Mouse (Mus musculus): Measurements from ENCODE around the gene Pygo2. TPM values are rescaled to one million over a fixed set of nuclear protein-coding genes. Genes with fewer than 3 reads are reported as not detected.

The Pygo2 gene
- polyA plus RNA-seq, 1 experiment = 45.4 TPM

- TF ChIP-seq POLR2A (IDR thresholded peaks at IDR 0.05; ENCODE audit: borderline replicate concordance, control insufficient read depth, low read depth, low read length) (no peak), CTCF (IDR thresholded peaks at IDR 0.05; ENCODE audit: control insufficient read depth, insufficient read depth, low read length) (no peak)
- no peak overlapping the region for H3K27ac ChIP-seq (ENCODE audit: control insufficient read depth, insufficient read depth, low read depth, low read length, poor library complexity)
- peaks cover 4% of the 10 kb centered on the region; the same call in 1 of the 2 replicates for H3K4me1 ChIP-seq (ENCODE audit: control insufficient read depth, insufficient read depth, low read length)
- no peak overlapping the region for H3K4me3 ChIP-seq (replicated peaks; ENCODE audit: control insufficient read depth, low read depth, low read length)
- 70% methylated on average over 1 of the region's 1 CpGs for WGBS
Observed at GRCm38 (mm10) chr3:89451916-89452315, 21.9 kb downstream of the Pygo2 start.

DNA sequence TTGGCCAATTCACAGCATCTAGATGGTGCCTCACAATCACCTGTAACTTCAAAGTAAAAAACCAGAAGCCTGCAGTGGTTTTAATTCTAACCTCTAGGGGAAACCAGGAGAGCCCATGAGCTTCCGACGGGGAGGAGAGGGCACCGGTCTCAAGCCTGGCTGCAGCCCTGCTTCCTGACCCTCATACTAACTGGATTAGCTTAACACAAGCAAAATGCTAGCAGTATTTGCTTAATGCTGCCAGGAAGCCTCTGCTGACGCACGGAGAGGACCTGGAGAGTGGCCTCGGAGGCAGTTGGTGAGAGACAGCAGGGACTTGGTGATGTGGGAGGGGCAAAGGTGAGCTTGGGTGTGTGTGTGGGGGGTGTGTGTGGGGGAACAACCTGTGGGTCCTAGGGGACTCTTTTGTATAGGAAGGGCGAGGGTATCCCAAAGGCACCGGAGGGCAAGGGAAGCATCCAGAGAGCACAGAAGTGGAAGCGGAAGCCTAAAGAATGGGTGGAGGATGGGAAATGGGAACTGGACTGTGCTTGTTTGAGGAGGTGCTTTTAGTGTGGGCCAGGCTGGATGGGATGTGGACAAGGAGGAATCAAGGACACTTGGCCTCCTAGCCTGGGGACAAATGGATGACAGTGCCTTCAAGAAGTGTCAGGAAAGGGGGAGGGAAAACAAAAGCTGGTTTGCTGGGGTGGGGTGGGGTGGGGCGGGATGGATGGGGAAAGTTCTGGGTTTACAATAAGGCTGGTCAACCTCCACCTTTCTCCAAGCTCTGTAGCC lies 24.6 kb downstream of the Pygo2 start, which contains the start of gene Pmvk:
Gene Pmvk (plus strand): TSS at position 141 of the 777 bp plus-strand sequence.
- peaks cover 3% of the 10 kb centered on the region; the same call in 1 of the 2 replicates for H3K4me1 ChIP-seq (ENCODE audit: control insufficient read depth, insufficient read depth, low read length)
- no peak within 1 kb of the TSS for H3K27ac ChIP-seq (ENCODE audit: control insufficient read depth, insufficient read depth, low read depth, low read length, poor library complexity)
- 73% methylated on average over 10 of the region's 10 CpGs for WGBS
- TF ChIP-seq POLR2A (IDR thresholded peaks at IDR 0.05; ENCODE audit: borderline replicate concordance, control insufficient read depth, low read depth, low read length) (no peak), CTCF (IDR thresholded peaks at IDR 0.05; ENCODE audit: control insufficient read depth, insufficient read depth, low read length) (no peak)
- H3K4me3 ChIP-seq (replicated peaks; ENCODE audit: control insufficient read depth, low read depth, low read length) = no peak within 1 kb of the TSS

GRCm38 (mm10) chr3:89455786-89456285 lies 25.8 kb downstream of the Pygo2 start:
- WGBS = 50% methylated on average over 1 of the region's 1 CpGs
- TF ChIP-seq POLR2A (IDR thresholded peaks at IDR 0.05; ENCODE audit: borderline replicate concordance, control insufficient read depth, low read depth, low read length) (no peak), CTCF (IDR thresholded peaks at IDR 0.05; ENCODE audit: control insufficient read depth, insufficient read depth, low read length) (no peak)
- Histone ChIP-seq H3K4me1 (ENCODE audit: control insufficient read depth, insufficient read depth, low read length) (peaks cover 5% of the 10 kb centered on the region; the same call in 1 of the 2 replicates), H3K4me3 (replicated peaks; ENCODE audit: control insufficient read depth, low read depth, low read length) (no peak overlapping the region), H3K27ac (ENCODE audit: control insufficient read depth, insufficient read depth, low read depth, low read length, poor library complexity) (no peak overlapping the region)

DNA sequence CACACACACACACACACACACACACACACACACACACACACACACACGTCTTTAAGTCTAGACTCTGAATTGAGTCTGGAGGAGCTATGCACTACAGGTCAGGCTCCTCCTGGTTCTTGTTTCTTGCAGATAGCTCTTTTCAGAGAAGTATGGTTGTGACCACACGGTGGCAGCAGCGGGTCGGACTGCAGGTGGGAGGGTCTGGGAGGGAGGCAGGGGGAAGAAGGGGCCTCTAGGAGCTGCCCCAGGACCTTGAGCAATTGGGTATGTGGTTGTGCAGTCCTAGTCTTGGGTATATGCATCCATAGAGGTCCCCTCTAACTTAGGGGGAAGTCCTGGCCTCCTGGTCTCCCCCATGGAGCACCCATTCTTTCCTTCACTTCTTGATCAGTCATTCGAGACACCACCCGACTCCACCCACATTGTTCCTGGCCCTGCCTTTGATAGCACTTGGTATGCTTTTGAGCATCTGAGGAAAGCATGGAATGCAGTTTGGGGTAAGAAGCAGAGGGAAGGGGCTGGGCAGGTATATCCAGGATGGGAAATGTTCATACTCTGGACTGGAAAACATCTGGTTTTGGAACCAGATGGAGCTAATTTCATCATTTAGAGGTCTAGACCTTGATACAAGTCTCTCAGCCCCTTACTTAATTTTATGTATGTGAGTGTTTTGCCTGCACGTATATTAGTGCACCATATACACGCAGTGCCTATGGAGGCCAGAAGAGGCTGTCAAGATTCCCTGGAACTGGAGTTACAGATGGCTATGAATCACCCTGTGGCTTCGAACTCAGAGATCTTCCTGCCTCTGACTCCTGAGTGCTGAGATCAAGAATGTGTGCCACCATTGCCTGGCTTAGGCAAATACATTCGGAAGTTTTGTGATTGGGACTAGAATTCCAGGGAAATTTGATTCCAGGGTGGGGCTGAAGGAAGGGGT lies 27.0 kb downstream of the Pygo2 start:
- no peak overlapping the region for H3K4me3 ChIP-seq (replicated peaks; ENCODE audit: control insufficient read depth, low read depth, low read length)

GRCm38 (mm10) chr3:89458372-89458964 lies 28.5 kb downstream of the Pygo2 start:
- TF ChIP-seq CTCF (IDR thresholded peaks at IDR 0.05; ENCODE audit: control insufficient read depth, insufficient read depth, low read length) = no peak
- Histone ChIP-seq H3K4me3 (replicated peaks; ENCODE audit: control insufficient read depth, low read depth, low read length) (peak overlapping the region; percentile 81), H3K4me1 (ENCODE audit: control insufficient read depth, insufficient read depth, low read length) (peaks cover 5% of the 10 kb centered on the region; the same call in 1 of the 2 replicates), H3K27ac (ENCODE audit: control insufficient read depth, insufficient read depth, low read depth, low read length, poor library complexity) (peak overlapping the region; percentile 31; the same call in 1 of the 2 replicates)
- WGBS = 35% methylated on average over 13 of the region's 13 CpGs

More for the DNA sequence above, 27.0 kb downstream of the Pygo2 start:
- TF ChIP-seq CTCF (IDR thresholded peaks at IDR 0.05; ENCODE audit: control insufficient read depth, insufficient read depth, low read length) = peak; percentile 86
- TF ChIP-seq POLR2A (IDR thresholded peaks at IDR 0.05; ENCODE audit: borderline replicate concordance, control insufficient read depth, low read depth, low read length) = no peak
- WGBS = 32% methylated on average over 10 of the region's 10 CpGs
- peaks cover 5% of the 10 kb centered on the region; the same call in 1 of the 2 replicates for H3K4me1 ChIP-seq (ENCODE audit: control insufficient read depth, insufficient read depth, low read length)
- no peak overlapping the region for H3K27ac ChIP-seq (ENCODE audit: control insufficient read depth, insufficient read depth, low read depth, low read length, poor library complexity)

DNA sequence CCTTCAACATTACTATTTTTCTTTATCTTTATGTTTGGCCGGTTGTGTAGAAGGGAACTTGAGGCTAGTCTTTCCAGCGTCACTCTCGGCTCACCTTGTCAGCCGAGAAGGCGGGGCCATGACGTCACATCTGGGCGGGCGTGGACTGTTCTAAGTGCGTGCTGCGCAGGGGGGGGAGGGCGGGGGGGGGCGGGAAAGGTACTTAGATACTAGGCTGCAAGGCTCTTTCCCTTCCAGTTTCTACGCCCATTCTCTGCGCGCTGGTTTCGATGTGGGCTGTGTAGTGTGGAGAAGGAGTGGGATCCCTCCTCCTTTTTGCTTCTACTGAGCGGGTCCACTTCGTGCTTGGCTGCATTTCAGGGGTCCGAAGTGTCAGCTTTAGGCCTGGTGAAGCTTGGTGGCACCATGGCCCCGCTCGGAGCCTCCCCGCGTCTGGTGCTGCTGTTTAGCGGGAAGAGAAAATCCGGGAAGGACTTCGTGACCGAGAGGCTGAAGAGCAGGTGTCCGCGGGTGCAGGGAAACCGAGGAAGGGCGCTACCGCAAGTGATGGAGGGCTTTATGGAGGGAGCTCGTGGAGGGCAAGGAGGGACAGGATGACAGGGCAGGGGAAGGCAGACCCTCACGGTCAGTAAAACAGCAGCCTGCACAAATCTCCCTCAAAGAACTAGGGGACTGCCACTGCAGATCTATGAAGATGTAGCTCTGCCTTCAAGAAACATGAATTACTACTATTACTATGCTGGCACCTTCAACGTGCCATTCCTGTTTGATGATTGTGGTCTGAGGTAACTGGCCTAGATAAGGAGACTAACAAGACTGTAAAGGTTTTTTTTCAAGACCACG lies 29.2 kb downstream of the Pygo2 start:
- WGBS = under 1% methylated on average over 35 of the region's 36 CpGs
- TF ChIP-seq CTCF (IDR thresholded peaks at IDR 0.05; ENCODE audit: control insufficient read depth, insufficient read depth, low read length) = no peak
- no peak; the same call in 1 of the 2 replicates for TF ChIP-seq POLR2A (IDR thresholded peaks at IDR 0.05; ENCODE audit: borderline replicate concordance, control insufficient read depth, low read depth, low read length)
- Histone ChIP-seq H3K4me3 (replicated peaks; ENCODE audit: control insufficient read depth, low read depth, low read length) (peak overlapping the region; percentile 81), H3K27ac (ENCODE audit: control insufficient read depth, insufficient read depth, low read depth, low read length, poor library complexity) (peak overlapping the region; percentile 47), H3K4me1 (ENCODE audit: control insufficient read depth, insufficient read depth, low read length) (peaks cover 5% of the 10 kb centered on the region; the same call in 1 of the 2 replicates)

DNA sequence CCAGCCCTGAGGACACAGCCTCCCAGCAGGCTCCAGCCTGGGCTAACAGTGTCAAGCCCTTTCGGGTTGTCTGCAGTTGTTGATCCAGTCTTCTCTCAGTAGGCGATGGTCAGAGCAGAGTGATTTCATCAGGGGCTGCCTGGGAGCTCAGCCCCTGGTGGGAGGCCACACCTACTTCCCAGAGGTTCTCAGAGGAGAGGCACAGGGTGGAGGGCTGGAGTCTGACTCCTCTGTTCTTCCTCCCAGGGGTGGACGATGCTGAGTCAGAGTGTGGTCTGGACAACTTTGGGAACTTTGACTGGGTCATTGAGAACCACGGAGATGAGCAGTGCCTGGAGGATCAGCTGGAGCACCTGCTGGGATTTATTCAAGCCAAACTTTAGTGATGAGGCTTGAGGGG lies 38.3 kb downstream of the Pygo2 start:
- Histone ChIP-seq H3K4me1 (ENCODE audit: control insufficient read depth, insufficient read depth, low read length) (no peaks in the 10 kb centered on the region), H3K4me3 (replicated peaks; ENCODE audit: control insufficient read depth, low read depth, low read length) (no peak overlapping the region), H3K27ac (ENCODE audit: control insufficient read depth, insufficient read depth, low read depth, low read length, poor library complexity) (no peak overlapping the region)
- 76% methylated on average over 4 of the region's 4 CpGs for WGBS
- no peak for TF ChIP-seq POLR2A (IDR thresholded peaks at IDR 0.05; ENCODE audit: borderline replicate concordance, control insufficient read depth, low read depth, low read length)
- no peak for TF ChIP-seq CTCF (IDR thresholded peaks at IDR 0.05; ENCODE audit: control insufficient read depth, insufficient read depth, low read length)
